Comparison of ENCODE assay signal across 24 mouse cellular contexts in genomic region chr7:140952441-140952840, GRCm38 (mm10). TPM values are rescaled to one million over a fixed set of nuclear protein-coding genes. Genes with fewer than 3 reads are reported as not detected.
DNase-seq lines count a peak whose midpoint lies in the region; ATAC-seq and TF ChIP-seq lines count a peak whose summit lies in the region.
"Had no signal": no experiment of that assay in that cellular context is flagged by ENCODE, and none has a peak within 500 bp of the region (broad histone marks: within the 10 kb centered on the region; RNA-seq: fewer than 3 reads in every experiment).

No protein-coding gene starts in this region.

- peak overlapping the region; percentile 80; the same call in 1 of the 2 replicates for H3K4me2 ChIP-seq in liver, postnatal 0 days (ENCODE audit: low read depth, low read length)
- peak overlapping the region; percentile 89 for H3K4me2 ChIP-seq in limb, embryonic 13.5 days (replicated peaks)
- H3K4me2 ChIP-seq: forebrain, embryonic 15.5 days; hindbrain, embryonic 14.5 days; midbrain, embryonic 15.5 days; neural tube, embryonic 15.5 days had no signal

- no peak overlapping the region; the same call in 1 of the 2 replicates for H3K4me3 ChIP-seq in heart, adult 2 months
- no peak overlapping the region for H3K4me3 ChIP-seq in liver, postnatal 0 days (ENCODE audit: low read depth, low read length)
- H3K4me3 ChIP-seq in bone marrow macrophage, adult 2 months (ENCODE audit: insufficient read depth, low read length), result peak overlapping the region; percentile 51; the same call in 1 of the 2 replicates
- no peak overlapping the region for H3K4me3 ChIP-seq in limb, embryonic 13.5 days
- H3K4me3 ChIP-seq: forebrain, embryonic 15.5 days; heart, embryonic 12.5 days; midbrain, embryonic 15.5 days; myocyte; neural tube, embryonic 15.5 days had no signal

- intact Hi-C loops in heart, adult 2 months (cut with DNase I), result no loop called here
- intact Hi-C loops in left cerebral cortex, postnatal 4 days (cut with DNase I), result no loop called here

- H3K36me3 ChIP-seq in heart, adult 2 months (ENCODE audit: control insufficient read depth, insufficient read depth, low read length), result no peaks in the 10 kb centered on the region; the same call in 1 of the 2 replicates
- peaks cover 27% of the 10 kb centered on the region for H3K36me3 ChIP-seq in liver, postnatal 0 days (replicated peaks; ENCODE audit: insufficient read depth, low read length)
- H3K36me3 ChIP-seq in limb, embryonic 13.5 days, result peaks cover 46% of the 10 kb centered on the region
- H3K36me3 ChIP-seq: forebrain, embryonic 15.5 days; midbrain, embryonic 15.5 days; neural tube, embryonic 15.5 days had no signal

- H3K4me1 ChIP-seq in heart, adult 2 months (ENCODE audit: control insufficient read depth, insufficient read depth, low read length), result peaks cover 49% of the 10 kb centered on the region
- H3K4me1 ChIP-seq in liver, postnatal 0 days (ENCODE audit: insufficient read depth), result peaks cover 34% of the 10 kb centered on the region
- H3K4me1 ChIP-seq in bone marrow macrophage, adult 2 months (ENCODE audit: control insufficient read depth, insufficient read depth, low read length), result peaks cover 50% of the 10 kb centered on the region
- H3K4me1 ChIP-seq in limb, embryonic 13.5 days, result peaks cover 64% of the 10 kb centered on the region
- H3K4me1 ChIP-seq: midbrain, embryonic 15.5 days had no signal

- no peak overlapping the region for H3K9ac ChIP-seq in heart, adult 2 months (ENCODE audit: low read depth, low read length)
- no peak overlapping the region for H3K9ac ChIP-seq in liver, postnatal 0 days (replicated peaks)
- peak overlapping the region; percentile 20; the same call in 1 of the 2 replicates for H3K9ac ChIP-seq in limb, embryonic 13.5 days
- H3K9ac ChIP-seq: forebrain, embryonic 15.5 days; heart, embryonic 12.5 days; hindbrain, embryonic 14.5 days; midbrain, embryonic 15.5 days; neural tube, embryonic 15.5 days had no signal

- H3K27ac ChIP-seq in heart, adult 2 months, result peak overlapping the region; percentile 95
- H3K27ac ChIP-seq in liver, postnatal 0 days (ENCODE audit: low read depth), result peak overlapping the region; percentile 22; the same call in 1 of the 2 replicates
- H3K27ac ChIP-seq in bone marrow macrophage, adult 2 months (ENCODE audit: insufficient read depth, low read depth, low read length), result peak overlapping the region; percentile 87
- H3K27ac ChIP-seq in limb, embryonic 13.5 days, result peak overlapping the region; percentile 28; the same call in 1 of the 2 replicates
- H3K27ac ChIP-seq: forebrain, embryonic 15.5 days; hindbrain, embryonic 14.5 days; midbrain, embryonic 15.5 days; neural tube, embryonic 15.5 days had no signal

- no peak for TF ChIP-seq CTCF in heart, adult 2 months (IDR thresholded peaks at IDR 0.05)
- no peak for TF ChIP-seq CTCF in liver, postnatal 0 days (IDR thresholded peaks at IDR 0.05; ENCODE audit: low read depth)
- TF ChIP-seq CTCF in bone marrow macrophage, adult 2 months (IDR thresholded peaks at IDR 0.05; ENCODE audit: low read depth, low read length), result no peak

- no peak for ATAC-seq in liver, postnatal 0 days
- ATAC-seq in limb, embryonic 13.5 days (ENCODE audit: low FRiP score, low read depth), result no peak
- ATAC-seq: forebrain, embryonic 15.5 days; midbrain, embryonic 15.5 days had no signal

- H3K79me2 ChIP-seq in heart, adult 2 months (replicated peaks; ENCODE audit: control insufficient read depth, insufficient read depth, low read length), result 0 out of 2 replicates have a peak, but pooled peaks cover 2% of the 10 kb centered on the region

- no peaks in the 10 kb centered on the region for H3K27me3 ChIP-seq in heart, adult 2 months (ENCODE audit: control insufficient read depth, insufficient read depth, low read length)
- no peaks in the 10 kb centered on the region for H3K27me3 ChIP-seq in liver, postnatal 0 days (ENCODE audit: insufficient read depth, low read length)
- no peaks in the 10 kb centered on the region for H3K27me3 ChIP-seq in limb, embryonic 13.5 days
- H3K27me3 ChIP-seq: CH12.LX; forebrain, embryonic 15.5 days; heart, embryonic 12.5 days; midbrain, embryonic 15.5 days; neural tube, embryonic 15.5 days had no signal

- H3K9me3 ChIP-seq in liver, postnatal 0 days (ENCODE audit: low read length), result no peaks in the 10 kb centered on the region
- no peaks in the 10 kb centered on the region for H3K9me3 ChIP-seq in limb, embryonic 13.5 days
- H3K9me3 ChIP-seq: forebrain, embryonic 15.5 days; heart, embryonic 12.5 days; midbrain, embryonic 15.5 days; neural tube, embryonic 15.5 days had no signal

- 55% methylated on average over 7 of the region's 7 CpGs for WGBS in heart, adult 2 months
- WGBS in liver, postnatal 0 days (ENCODE audit: insufficient replicate concordance), result 65% methylated on average over 7 of the region's 7 CpGs
- WGBS in limb, embryonic 13.5 days, result 62% methylated on average over 7 of the region's 7 CpGs

- no peak for TF ChIP-seq EP300 in heart, adult 2 months (IDR thresholded peaks at IDR 0.05; ENCODE audit: insufficient read depth, low read depth, low read length)
- TF ChIP-seq EP300 in liver, postnatal 0 days (IDR thresholded peaks at IDR 0.05; ENCODE audit: low read depth), result no peak

- no peak for DNase-seq in heart, adult 2 months
- DNase-seq in heart, adult 18-20 months, result no peak
- DNase-seq in liver, postnatal 0 days, result no peak
- no peak for DNase-seq in liver
- DNase-seq in cerebellum, adult 9-11 months, result no peak
- DNase-seq in left cerebral cortex, postnatal 4 days, result no peak
- DNase-seq: adrenal gland, postnatal 36 days; cerebellum, adult 2 months; lung, adult 2 months; right cerebral cortex, postnatal 14 days had no signal

- TF ChIP-seq POLR2A in heart, adult 2 months (IDR thresholded peaks at IDR 0.05; ENCODE audit: insufficient read depth, low read depth, low read length), result peak; percentile 32; the same call in 1 of the 2 replicates
- no peak for TF ChIP-seq POLR2A in bone marrow macrophage, adult 2 months (IDR thresholded peaks at IDR 0.05; ENCODE audit: borderline replicate concordance, low read depth, low read length)

RNA-seq across cellular contexts. Expression of gene Ifitm5, which starts 2.4 kb away (rescaled TPM):
- under 1 TPM; 0.32 to 0.34 TPM for total RNA-seq in heart, adult 2 months (2021)
- polyA plus RNA-seq in heart, adult 2 months (2012; rRNA removed), result 1.1 and 2.0 TPM in 2 replicates
- under 1 TPM in 1 of 2 experiments, not detected in 1; 0.46 TPM for total RNA-seq in heart, adult 18-20 months (2021)
- 0.41 and 0.48 TPM in 2 replicates for polyA plus RNA-seq in liver, postnatal 0 days (2015; fragmentation: Nextera tagmentation; extraction: Ambion mirVana)
- 1.8 and 1.9 TPM in 2 replicates for polyA plus RNA-seq in bone marrow macrophage, adult 2 months (2012; ENCODE audit: insufficient read depth, insufficient read length, missing spikeins)
- 10.7 and 15.2 TPM in 2 replicates for polyA plus RNA-seq in limb, embryonic 13.5 days (2015; fragmentation: Nextera tagmentation; extraction: Ambion mirVana)
- total RNA-seq in left cerebral cortex, postnatal 4 days (2021), result not detected
- total RNA-seq: layer of hippocampus, adult 8-10 months; left cerebral cortex, adult 18-20 months; left cerebral cortex, postnatal 36 days had no signal
- polyA plus RNA-seq: cerebellum, adult 2 months had no signal

RNA-seq across cellular contexts. Expression of gene Gm45717, which starts 3.3 kb away (rescaled TPM):
- not detected for total RNA-seq in heart, adult 2 months (2021)
- not detected in 2 replicates for polyA plus RNA-seq in heart, adult 2 months (2012; rRNA removed)
- not detected for total RNA-seq in heart, adult 18-20 months (2021)
- 0.59 TPM in 1 of 2 replicates, not detected in the other for polyA plus RNA-seq in liver, postnatal 0 days (2015; fragmentation: Nextera tagmentation; extraction: Ambion mirVana)
- 1.2 and 8.8 TPM in 2 replicates for polyA plus RNA-seq in bone marrow macrophage, adult 2 months (2012; ENCODE audit: insufficient read depth, insufficient read length, missing spikeins)
- polyA plus RNA-seq in limb, embryonic 13.5 days (2015; fragmentation: Nextera tagmentation; extraction: Ambion mirVana), result not detected in 2 replicates
- not detected for total RNA-seq in left cerebral cortex, postnatal 4 days (2021)
- total RNA-seq: adrenal gland, postnatal 36 days; CH12.LX; gastrocnemius, postnatal 36 days; heart, postnatal 25 days; layer of hippocampus, adult 8-10 months; left cerebral cortex, adult 18-20 months; left cerebral cortex, postnatal 36 days had no signal
- polyA plus RNA-seq: cerebellum, adult 2 months; forebrain, embryonic 15.5 days; heart, embryonic 12.5 days; hindbrain, embryonic 14.5 days; lung, adult 2 months; midbrain, embryonic 15.5 days; neural tube, embryonic 15.5 days had no signal

RNA-seq across cellular contexts. Expression of gene Ifitm2, which starts 3.3 kb away (rescaled TPM):
- total RNA-seq in heart, adult 2 months (2021), result 100 to 1,000 TPM; 107 to 113 TPM
- polyA plus RNA-seq in heart, adult 2 months (2012; rRNA removed), result 368 and 425 TPM in 2 replicates
- 10 to 100 TPM; 98.8 to 99.4 TPM for total RNA-seq in heart, adult 18-20 months (2021)
- polyA plus RNA-seq in liver, postnatal 0 days (2015; fragmentation: Nextera tagmentation; extraction: Ambion mirVana), result 798 and 816 TPM in 2 replicates
- 1,477 and 1,645 TPM in 2 replicates for polyA plus RNA-seq in bone marrow macrophage, adult 2 months (2012; ENCODE audit: insufficient read depth, insufficient read length, missing spikeins)
- 1,181 and 1,271 TPM in 2 replicates for polyA plus RNA-seq in limb, embryonic 13.5 days (2015; fragmentation: Nextera tagmentation; extraction: Ambion mirVana)
- total RNA-seq in left cerebral cortex, postnatal 4 days (2021), result 10 to 100 TPM; 36.6 to 45.9 TPM

RNA-seq across cellular contexts. Expression of gene Pgghg, which starts 11.2 kb away (rescaled TPM):
- 1 to 10 TPM; 4.0 to 5.8 TPM for total RNA-seq in heart, adult 2 months (2021)
- 13.0 and 14.1 TPM in 2 replicates for polyA plus RNA-seq in heart, adult 2 months (2012; rRNA removed)
- total RNA-seq in heart, adult 18-20 months (2021), result 1 to 10 TPM; 3.5 to 4.3 TPM
- 5.5 and 6.3 TPM in 2 replicates for polyA plus RNA-seq in liver, postnatal 0 days (2015; fragmentation: Nextera tagmentation; extraction: Ambion mirVana)
- 11.5 and 13.8 TPM in 2 replicates for polyA plus RNA-seq in bone marrow macrophage, adult 2 months (2012; ENCODE audit: insufficient read depth, insufficient read length, missing spikeins)
- polyA plus RNA-seq in limb, embryonic 13.5 days (2015; fragmentation: Nextera tagmentation; extraction: Ambion mirVana), result 25.9 and 28.0 TPM in 2 replicates
- 1 to 10 TPM; 3.1 to 4.0 TPM for total RNA-seq in left cerebral cortex, postnatal 4 days (2021)

RNA-seq across cellular contexts. Expression of gene Ifitm1, which starts 14.6 kb away (rescaled TPM):
- 1 to 10 TPM; 6.1 to 7.7 TPM for total RNA-seq in heart, adult 2 months (2021)
- polyA plus RNA-seq in heart, adult 2 months (2012; rRNA removed), result 16.1 and 52.2 TPM in 2 replicates
- 1 to 10 TPM; 2.6 to 8.3 TPM for total RNA-seq in heart, adult 18-20 months (2021)
- 33.4 and 38.6 TPM in 2 replicates for polyA plus RNA-seq in liver, postnatal 0 days (2015; fragmentation: Nextera tagmentation; extraction: Ambion mirVana)
- polyA plus RNA-seq in bone marrow macrophage, adult 2 months (2012; ENCODE audit: insufficient read depth, insufficient read length, missing spikeins), result 31.2 and 38.0 TPM in 2 replicates
- 50.2 and 64.6 TPM in 2 replicates for polyA plus RNA-seq in limb, embryonic 13.5 days (2015; fragmentation: Nextera tagmentation; extraction: Ambion mirVana)
- total RNA-seq in left cerebral cortex, postnatal 4 days (2021), result 1 to 10 TPM; 2.8 to 5.4 TPM

Comparison
In these comparisons a context has a peak if more than half of its experiments do, and no peak if none do; other contexts are left out.
1. H3K27ac ChIP-seq: peak in every context shown above with its lines; median percentile 95 in heart, adult 2 months; 87 in bone marrow macrophage, adult 2 months; 28 in limb, embryonic 13.5 days; 22 in liver, postnatal 0 days.